Mouse (Mus musculus): ENCODE measurements around the gene Wdr31. TPM values are rescaled to one million over a fixed set of nuclear protein-coding genes. Genes with fewer than 3 reads are reported as not detected.
A peak's percentile ranks its signal among the peaks of the same experiment; 100 is the strongest.

Gene Wdr31
- 15.5 and 17.3 TPM in 2 replicates for polyA plus RNA-seq (2015; fragmentation: Nextera tagmentation; extraction: Ambion mirVana)

DNA sequence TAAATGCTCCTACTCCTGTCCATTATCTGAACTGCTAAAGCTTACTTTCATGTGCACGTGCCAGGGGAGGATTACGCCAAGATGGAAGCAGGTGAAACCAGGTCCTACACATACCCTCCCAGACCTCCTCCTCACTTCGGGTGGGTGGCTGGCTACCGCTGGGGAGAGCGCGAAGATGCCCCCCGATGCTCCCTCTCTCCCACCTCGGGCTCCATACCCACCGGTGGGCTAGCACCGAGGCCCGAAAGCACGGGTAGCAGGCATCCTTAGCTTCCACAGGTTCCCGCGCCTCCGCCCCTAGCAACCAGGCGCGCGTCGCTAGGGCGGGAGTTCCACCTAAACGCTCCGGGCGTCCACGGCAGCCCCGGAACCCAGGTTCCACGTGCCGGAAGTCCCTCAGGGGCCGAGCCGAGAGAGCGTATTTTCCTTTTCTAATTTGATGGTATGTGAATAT is at the start of gene Wdr31:
TSS of gene Wdr31 (minus strand) at position 299 of the 454 bp plus-strand sequence.
- Histone ChIP-seq H3K4me2 (ENCODE audit: low read length) (peak within 1 kb of the TSS; percentile 49), H3K27me3 (ENCODE audit: control insufficient read depth, insufficient read depth, low read depth, low read length) (no peaks in the 10 kb centered on the region), H3K9me3 (replicated peaks; ENCODE audit: control insufficient read depth, low read length, poor library complexity, severe bottlenecking) (no peaks in the 10 kb centered on the region), H3K4me1 (ENCODE audit: control insufficient read depth, insufficient read depth, low read length) (peaks cover 4% of the 10 kb centered on the region), H3K9ac (ENCODE audit: low read depth, low read length) (peak within 1 kb of the TSS; percentile 64), H3K4me3 (ENCODE audit: low read depth, low read length) (peak within 1 kb of the TSS; percentile 46), H3K36me3 (ENCODE audit: control insufficient read depth, insufficient read depth, low read length) (peaks cover 3% of the 10 kb centered on the region; the same call in 1 of the 2 replicates), H3K27ac (ENCODE audit: low read length) (peak within 1 kb of the TSS; percentile 4)
- peak; percentile 97 for ATAC-seq
- WGBS, result under 1% methylated on average over 30 of the region's 30 CpGs

GRCm38 (mm10) chr4:62519849-62520233 is 49.1 kb upstream of the Wdr31 start, which contains the start of gene Alad:
Gene Alad, minus strand, starts transcription at chr4:62519918.
- ATAC-seq, result peak; percentile 81

GRCm38 (mm10) chr4:62519122-62519848 is 48.6 kb upstream of the Wdr31 start:
- H3K9me3 ChIP-seq (replicated peaks; ENCODE audit: control insufficient read depth, low read length, poor library complexity, severe bottlenecking), result no peaks in the 10 kb centered on the region
- peak overlapping the region; percentile 82 for H3K27ac ChIP-seq (ENCODE audit: low read length)
- H3K4me1 ChIP-seq (ENCODE audit: control insufficient read depth, insufficient read depth, low read length), result peaks cover 23% of the 10 kb centered on the region
- H3K4me3 ChIP-seq (ENCODE audit: low read depth, low read length), result peak overlapping the region; percentile 85
- peak overlapping the region; percentile 63 for H3K4me2 ChIP-seq (ENCODE audit: low read length)
- WGBS, result under 1% methylated on average over 26 of the region's 26 CpGs
- no peaks in the 10 kb centered on the region for H3K27me3 ChIP-seq (ENCODE audit: control insufficient read depth, insufficient read depth, low read depth, low read length)
- ATAC-seq, result peak; percentile 72
- no peaks in the 10 kb centered on the region for H3K36me3 ChIP-seq (ENCODE audit: control insufficient read depth, insufficient read depth, low read length)
- H3K9ac ChIP-seq (ENCODE audit: low read depth, low read length), result peak overlapping the region; percentile 84

More at GRCm38 (mm10) chr4:62519849-62520233, 49.1 kb upstream of the Wdr31 start, which contains the start of gene Alad:
- Histone ChIP-seq H3K27me3 (ENCODE audit: control insufficient read depth, insufficient read depth, low read depth, low read length) (no peaks in the 10 kb centered on the region), H3K4me2 (ENCODE audit: low read length) (peak within 1 kb of the TSS; percentile 63), H3K9me3 (replicated peaks; ENCODE audit: control insufficient read depth, low read length, poor library complexity, severe bottlenecking) (no peaks in the 10 kb centered on the region), H3K4me3 (ENCODE audit: low read depth, low read length) (peak within 1 kb of the TSS; percentile 85), H3K4me1 (ENCODE audit: control insufficient read depth, insufficient read depth, low read length) (peaks cover 25% of the 10 kb centered on the region), H3K36me3 (ENCODE audit: control insufficient read depth, insufficient read depth, low read length) (no peaks in the 10 kb centered on the region), H3K27ac (ENCODE audit: low read length) (peak within 1 kb of the TSS; percentile 82), H3K9ac (ENCODE audit: low read depth, low read length) (peak within 1 kb of the TSS; percentile 84)
- 0% methylated on average over 37 of the region's 37 CpGs for WGBS

DNA sequence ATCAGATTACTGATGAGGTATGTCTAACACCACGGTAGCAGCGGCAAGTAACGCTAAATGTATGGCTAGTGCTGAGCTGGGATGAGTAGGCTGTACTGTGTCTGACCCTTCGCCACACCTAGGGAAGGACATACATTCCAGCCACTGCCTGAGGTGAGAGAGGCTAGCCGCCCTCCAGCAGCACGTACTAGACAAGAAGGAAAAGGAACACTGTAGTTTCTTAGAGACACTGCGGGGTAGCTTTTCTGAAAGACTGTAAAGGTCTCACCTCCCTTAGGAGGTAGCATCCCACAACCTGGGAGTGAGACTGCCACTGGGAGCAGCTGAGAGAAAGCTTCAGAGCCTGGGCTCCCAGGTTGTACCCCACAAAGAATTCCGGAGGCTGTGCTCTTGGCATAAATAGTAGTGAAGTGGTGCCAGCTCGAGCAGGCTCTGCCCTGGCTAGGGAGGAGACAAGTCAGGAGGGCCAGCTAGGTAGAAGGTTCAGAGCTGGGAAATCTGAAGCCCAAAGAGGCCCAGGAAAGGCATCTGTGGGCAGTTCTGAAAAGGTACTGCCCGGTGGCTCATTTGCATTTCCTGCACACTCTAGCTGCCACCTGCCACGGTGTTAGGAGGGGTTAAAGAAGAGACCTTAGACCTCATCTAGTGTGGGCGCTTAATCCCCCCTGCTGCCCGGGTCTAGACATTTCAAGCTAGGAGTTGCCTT is 47.9 kb upstream of the Wdr31 start:
- H3K4me3 ChIP-seq (ENCODE audit: low read depth, low read length), result peak overlapping the region; percentile 85
- peak overlapping the region; percentile 84; the same call in 1 of the 2 replicates for H3K9ac ChIP-seq (ENCODE audit: low read depth, low read length)
- 0 out of 2 replicates have a peak overlapping the region, but pooled peaks have one; percentile 40 for H3K27ac ChIP-seq (ENCODE audit: low read length)
- H3K27me3 ChIP-seq (ENCODE audit: control insufficient read depth, insufficient read depth, low read depth, low read length), result no peaks in the 10 kb centered on the region
- ATAC-seq, result peak; percentile 5
- peaks cover 18% of the 10 kb centered on the region for H3K4me1 ChIP-seq (ENCODE audit: control insufficient read depth, insufficient read depth, low read length)
- WGBS, result 54% methylated on average over 13 of the region's 13 CpGs
- no peaks in the 10 kb centered on the region for H3K9me3 ChIP-seq (replicated peaks; ENCODE audit: control insufficient read depth, low read length, poor library complexity, severe bottlenecking)
- peak overlapping the region; percentile 63 for H3K4me2 ChIP-seq (ENCODE audit: low read length)
- no peaks in the 10 kb centered on the region for H3K36me3 ChIP-seq (ENCODE audit: control insufficient read depth, insufficient read depth, low read length)

GRCm38 (mm10) chr4:62517538-62518415 is 47.1 kb upstream of the Wdr31 start:
- H3K4me2 ChIP-seq (ENCODE audit: low read length), result no peak overlapping the region
- no peak overlapping the region for H3K9ac ChIP-seq (ENCODE audit: low read depth, low read length)
- no peak overlapping the region for H3K4me3 ChIP-seq (ENCODE audit: low read depth, low read length)
- H3K36me3 ChIP-seq (ENCODE audit: control insufficient read depth, insufficient read depth, low read length), result peaks cover 5% of the 10 kb centered on the region
- 87% methylated on average over 10 of the region's 10 CpGs for WGBS
- no peaks in the 10 kb centered on the region for H3K9me3 ChIP-seq (replicated peaks; ENCODE audit: control insufficient read depth, low read length, poor library complexity, severe bottlenecking)
- H3K27ac ChIP-seq (ENCODE audit: low read length), result no peak overlapping the region
- no peak for ATAC-seq
- H3K27me3 ChIP-seq (ENCODE audit: control insufficient read depth, insufficient read depth, low read depth, low read length), result no peaks in the 10 kb centered on the region
- peaks cover 18% of the 10 kb centered on the region for H3K4me1 ChIP-seq (ENCODE audit: control insufficient read depth, insufficient read depth, low read length)

GRCm38 (mm10) chr4:62517046-62517445 is 46.4 kb upstream of the Wdr31 start:
- Histone ChIP-seq H3K9ac (ENCODE audit: low read depth, low read length) (no peak overlapping the region), H3K4me3 (ENCODE audit: low read depth, low read length) (no peak overlapping the region), H3K4me1 (ENCODE audit: control insufficient read depth, insufficient read depth, low read length) (peaks cover 18% of the 10 kb centered on the region), H3K36me3 (ENCODE audit: control insufficient read depth, insufficient read depth, low read length) (peaks cover 10% of the 10 kb centered on the region), H3K9me3 (replicated peaks; ENCODE audit: control insufficient read depth, low read length, poor library complexity, severe bottlenecking) (no peaks in the 10 kb centered on the region), H3K27ac (ENCODE audit: low read length) (no peak overlapping the region), H3K27me3 (ENCODE audit: control insufficient read depth, insufficient read depth, low read depth, low read length) (no peaks in the 10 kb centered on the region), H3K4me2 (ENCODE audit: low read length) (no peak overlapping the region)
- ATAC-seq, result no peak
- 97% methylated on average over 8 of the region's 8 CpGs for WGBS

- Histone ChIP-seq H3K9me3 (replicated peaks; ENCODE audit: control insufficient read depth, low read length, poor library complexity, severe bottlenecking) (no peaks in the 10 kb centered on the region), H3K27me3 (ENCODE audit: control insufficient read depth, insufficient read depth, low read depth, low read length) (no peaks in the 10 kb centered on the region), H3K36me3 (ENCODE audit: control insufficient read depth, insufficient read depth, low read length) (peaks cover 10% of the 10 kb centered on the region), H3K27ac (ENCODE audit: low read length) (peak overlapping the region; percentile 47; the same call in 1 of the 2 replicates), H3K4me3 (ENCODE audit: low read depth, low read length) (no peak overlapping the region), H3K4me1 (ENCODE audit: control insufficient read depth, insufficient read depth, low read length) (peaks cover 18% of the 10 kb centered on the region), H3K4me2 (ENCODE audit: low read length) (no peak overlapping the region), H3K9ac (ENCODE audit: low read depth, low read length) (no peak overlapping the region)
- 88% methylated on average over 1 of the region's 1 CpGs for WGBS
- no peak for ATAC-seq
Observed at GRCm38 (mm10) chr4:62516579-62516978, 45.9 kb upstream of the Wdr31 start.

- ATAC-seq, result no peak
- no peaks in the 10 kb centered on the region for H3K9me3 ChIP-seq (replicated peaks; ENCODE audit: control insufficient read depth, low read length, poor library complexity, severe bottlenecking)
- 52% methylated on average over 2 of the region's 2 CpGs for WGBS
- no peak overlapping the region for H3K27ac ChIP-seq (ENCODE audit: low read length)
- H3K4me2 ChIP-seq (ENCODE audit: low read length), result no peak overlapping the region
- H3K9ac ChIP-seq (ENCODE audit: low read depth, low read length), result no peak overlapping the region
- no peak overlapping the region for H3K4me3 ChIP-seq (ENCODE audit: low read depth, low read length)
- peaks cover 18% of the 10 kb centered on the region for H3K4me1 ChIP-seq (ENCODE audit: control insufficient read depth, insufficient read depth, low read length)
- peaks cover 10% of the 10 kb centered on the region for H3K36me3 ChIP-seq (ENCODE audit: control insufficient read depth, insufficient read depth, low read length)
- no peaks in the 10 kb centered on the region for H3K27me3 ChIP-seq (ENCODE audit: control insufficient read depth, insufficient read depth, low read depth, low read length)
Observed at GRCm38 (mm10) chr4:62516079-62516478, 45.4 kb upstream of the Wdr31 start.
